Mouse (Mus musculus) cerebellum, adult 11-12 months (tissue): ENCODE measurements around the gene Lin37.

Source experiments
- DNase-seq: peaks from one replicate; pipeline ENCODE4 v3.0.0; 2022

Lin37 gene

GRCm38 (mm10) chr7:30559443-30559954, at the start of gene Lin37:
Gene Lin37, minus strand, starts transcription at chr7:30559838.
- peak; percentile 100 for DNase-seq

DNA sequence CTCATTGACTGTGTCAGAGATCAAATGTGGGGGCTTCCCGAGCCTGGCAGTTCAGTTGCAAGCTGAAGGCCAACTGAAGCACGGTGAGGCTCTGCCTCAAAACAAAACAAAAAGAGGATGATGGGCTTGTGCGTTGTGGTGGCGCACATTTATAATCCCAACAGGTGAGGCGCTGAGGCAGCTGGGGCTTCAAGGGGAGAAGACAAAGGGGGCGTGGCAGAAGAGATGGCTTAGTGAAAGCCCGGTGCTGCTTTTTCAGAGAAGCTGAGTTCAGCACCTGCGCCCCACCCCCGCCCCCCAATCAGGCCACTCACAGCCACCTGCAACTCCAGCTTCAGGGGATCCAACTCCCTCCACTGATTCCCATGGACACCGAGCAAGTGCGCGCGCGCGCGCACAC, 48.8 kb upstream of the Lin37 start:
- no peak for DNase-seq

- no peak for DNase-seq
Measured at GRCm38 (mm10) chr7:30607706-30608309, 48.2 kb upstream of the Lin37 start.

DNA sequence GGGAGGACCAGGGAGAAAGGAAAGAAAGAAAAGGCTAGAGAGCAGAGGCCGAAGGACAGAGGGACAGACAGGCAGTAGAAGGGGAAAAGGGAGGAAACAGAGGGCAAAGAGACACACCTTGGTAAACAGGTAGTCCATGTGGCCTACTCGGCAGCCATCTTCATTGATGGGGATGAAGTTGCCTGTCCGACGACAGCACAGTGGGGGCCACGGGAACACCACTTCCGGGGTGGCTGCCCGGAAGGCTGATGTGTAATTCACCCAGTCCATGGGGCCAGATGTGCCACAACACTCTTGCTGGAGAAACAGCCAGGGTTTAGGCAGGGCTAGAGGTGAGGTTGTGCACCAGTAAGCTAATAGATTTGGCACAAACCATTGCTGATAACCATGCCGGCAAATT, 45.3 kb upstream of the Lin37 start:
- no peak for DNase-seq

DNA sequence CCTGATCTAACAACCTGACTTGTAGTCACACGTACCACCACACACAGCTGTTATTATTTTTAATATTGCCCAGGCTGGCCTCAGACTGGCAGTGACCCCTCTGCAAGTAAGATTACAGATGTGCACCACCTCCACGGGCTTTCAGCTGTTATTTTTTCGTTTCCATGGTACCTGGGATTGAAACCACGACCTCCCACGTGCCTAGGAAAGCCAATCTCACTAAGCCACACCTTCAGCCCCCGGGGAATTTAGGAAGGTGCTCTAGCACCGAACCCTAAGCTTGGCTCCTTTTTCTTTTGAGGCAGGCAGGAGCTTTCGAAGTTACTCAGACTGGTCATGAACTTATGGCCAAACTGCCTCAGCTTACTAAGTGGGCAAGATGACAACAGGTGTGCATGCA, 44.8 kb upstream of the Lin37 start:
- DNase-seq, result no peak

DNA sequence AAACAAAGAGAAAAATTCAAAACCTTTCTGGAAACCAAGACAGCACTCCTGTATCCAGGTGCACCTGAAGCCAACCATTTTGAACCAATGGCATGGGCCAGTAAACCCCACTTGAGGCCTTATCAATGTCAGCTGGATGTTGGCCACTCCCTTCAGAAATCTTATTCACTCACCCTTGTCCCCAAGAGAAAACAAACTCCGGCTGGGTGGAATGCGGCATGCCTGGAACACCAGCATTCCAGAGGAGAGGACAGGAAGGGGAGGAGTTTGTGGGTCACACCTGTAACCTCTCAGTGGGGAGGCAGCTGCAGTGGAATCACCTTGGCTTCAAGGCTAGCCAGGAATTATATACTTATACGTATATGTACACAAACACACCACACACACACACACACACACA, 42.9 kb upstream of the Lin37 start:
- no peak for DNase-seq

- peak; percentile 46 for DNase-seq
Measured at GRCm38 (mm10) chr7:30600651-30601050, 41.0 kb upstream of the Lin37 start.

DNA sequence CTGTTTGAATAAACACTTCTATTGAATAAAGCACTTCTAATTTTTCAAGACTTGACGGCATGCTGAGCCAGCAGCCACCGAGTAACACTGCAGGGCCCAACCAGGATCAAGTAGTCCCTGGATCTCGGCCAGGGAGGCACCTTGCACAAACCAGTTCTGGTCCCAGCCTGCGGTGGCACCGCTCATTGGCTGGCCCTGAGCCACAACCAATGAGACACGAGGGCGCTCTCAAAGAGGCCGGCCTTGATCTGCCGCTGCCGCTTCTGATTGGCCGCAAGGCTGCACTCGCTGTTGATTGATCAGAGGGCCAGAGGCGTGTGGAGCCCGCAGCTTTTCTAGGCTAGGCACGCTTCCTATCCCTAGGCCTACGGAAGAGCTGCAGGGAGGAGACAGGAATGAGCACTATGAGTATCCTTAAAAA, 40.3 kb upstream of the Lin37 start:
- DNase-seq, result peak; percentile 97

- no peak for DNase-seq
Measured at GRCm38 (mm10) chr7:30598786-30599185, 39.1 kb upstream of the Lin37 start, which contains the start of gene Zbtb32. Gene Zbtb32, minus strand, starts transcription at chr7:30598909.

DNA sequence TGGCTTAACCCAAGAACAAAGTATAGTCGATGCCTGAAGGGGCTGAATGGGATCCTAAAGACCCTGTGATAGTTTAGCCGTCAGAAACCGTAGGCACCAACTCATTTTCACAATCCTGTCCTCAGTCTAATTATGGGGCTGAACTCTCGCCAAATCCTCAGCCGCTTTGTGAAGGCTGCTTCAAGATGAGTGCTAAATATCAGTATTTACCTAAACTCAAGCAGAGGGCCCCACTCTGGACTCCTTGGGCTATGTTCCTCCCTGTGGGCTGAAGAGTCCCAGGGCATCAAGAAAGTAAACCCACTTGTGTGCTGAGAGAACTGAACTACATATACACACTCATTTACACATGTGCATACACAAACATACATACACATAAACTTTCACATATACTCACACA, 37.2 kb upstream of the Lin37 start:
- DNase-seq, result no peak

DNA sequence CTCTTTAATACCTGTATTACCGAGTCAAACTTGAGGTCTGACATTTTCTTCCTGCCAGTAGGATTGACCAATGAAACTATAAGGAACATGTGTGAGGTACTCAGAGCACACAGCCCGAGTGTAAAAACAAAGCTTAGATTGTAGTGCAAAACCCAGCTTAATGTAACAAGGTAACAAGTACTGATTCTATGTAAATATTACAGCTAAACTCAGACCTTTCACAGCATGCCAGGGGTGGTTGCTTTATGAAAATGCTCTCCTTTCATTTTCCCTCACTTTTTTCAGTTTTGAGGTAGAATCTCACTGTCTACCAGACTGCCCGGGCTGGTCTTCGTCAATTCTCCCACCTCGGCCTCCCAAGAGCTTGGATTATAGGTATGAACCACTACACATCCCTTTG, 36.5 kb upstream of the Lin37 start:
- no peak for DNase-seq

- no peak for DNase-seq
Measured at GRCm38 (mm10) chr7:30594510-30595024, 34.9 kb upstream of the Lin37 start.

DNA sequence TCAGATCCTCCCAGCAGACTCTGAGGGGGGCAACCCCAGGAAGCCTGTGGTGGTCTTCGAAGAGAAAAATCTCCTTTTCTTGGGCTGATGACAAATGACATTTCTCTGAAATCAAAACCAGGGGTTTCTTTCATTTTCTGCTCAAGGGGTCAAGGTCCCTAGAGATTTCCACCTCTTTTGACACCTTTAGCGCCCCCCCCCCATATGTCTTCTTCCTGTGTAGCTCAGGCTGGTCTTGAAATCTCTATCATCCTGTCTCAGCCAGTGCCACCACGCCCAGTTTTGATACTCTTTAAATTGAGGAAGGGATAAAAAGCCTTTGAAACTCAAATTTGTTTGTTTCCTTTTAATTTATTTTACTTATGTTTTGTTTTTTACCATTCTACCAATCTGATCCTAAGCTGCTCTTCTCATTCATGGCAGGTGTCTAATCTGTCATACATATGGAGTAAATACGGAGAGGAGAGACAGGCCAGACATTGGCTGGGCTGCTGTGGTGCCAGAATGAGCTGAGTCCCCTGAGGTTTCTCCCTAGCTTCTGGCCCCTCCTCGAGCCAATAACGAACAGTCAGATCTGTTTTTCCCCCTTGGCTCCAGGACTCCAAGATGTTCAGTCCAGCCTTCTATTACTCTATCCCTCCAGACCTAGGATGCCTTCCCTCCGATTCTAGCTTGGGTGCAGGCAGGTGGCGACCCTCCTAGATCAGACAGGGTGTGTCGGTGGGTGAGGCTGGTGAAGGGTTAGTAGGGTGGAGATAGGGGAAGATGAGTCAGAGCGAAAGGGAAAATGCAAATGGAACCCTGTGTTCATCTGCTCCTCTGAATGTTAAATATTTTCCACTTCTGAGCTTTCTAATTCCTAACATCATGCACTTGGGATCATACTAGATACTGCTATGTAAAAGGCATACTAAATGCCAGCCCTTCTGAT, 34.2 kb upstream of the Lin37 start:
- no peak for DNase-seq

GRCm38 (mm10) chr7:30592772-30593423, 33.3 kb upstream of the Lin37 start:
- DNase-seq, result no peak

GRCm38 (mm10) chr7:30591605-30591951, 31.9 kb upstream of the Lin37 start:
- DNase-seq, result no peak

GRCm38 (mm10) chr7:30590927-30591604, 31.4 kb upstream of the Lin37 start:
- DNase-seq, result peak; percentile 54

DNA sequence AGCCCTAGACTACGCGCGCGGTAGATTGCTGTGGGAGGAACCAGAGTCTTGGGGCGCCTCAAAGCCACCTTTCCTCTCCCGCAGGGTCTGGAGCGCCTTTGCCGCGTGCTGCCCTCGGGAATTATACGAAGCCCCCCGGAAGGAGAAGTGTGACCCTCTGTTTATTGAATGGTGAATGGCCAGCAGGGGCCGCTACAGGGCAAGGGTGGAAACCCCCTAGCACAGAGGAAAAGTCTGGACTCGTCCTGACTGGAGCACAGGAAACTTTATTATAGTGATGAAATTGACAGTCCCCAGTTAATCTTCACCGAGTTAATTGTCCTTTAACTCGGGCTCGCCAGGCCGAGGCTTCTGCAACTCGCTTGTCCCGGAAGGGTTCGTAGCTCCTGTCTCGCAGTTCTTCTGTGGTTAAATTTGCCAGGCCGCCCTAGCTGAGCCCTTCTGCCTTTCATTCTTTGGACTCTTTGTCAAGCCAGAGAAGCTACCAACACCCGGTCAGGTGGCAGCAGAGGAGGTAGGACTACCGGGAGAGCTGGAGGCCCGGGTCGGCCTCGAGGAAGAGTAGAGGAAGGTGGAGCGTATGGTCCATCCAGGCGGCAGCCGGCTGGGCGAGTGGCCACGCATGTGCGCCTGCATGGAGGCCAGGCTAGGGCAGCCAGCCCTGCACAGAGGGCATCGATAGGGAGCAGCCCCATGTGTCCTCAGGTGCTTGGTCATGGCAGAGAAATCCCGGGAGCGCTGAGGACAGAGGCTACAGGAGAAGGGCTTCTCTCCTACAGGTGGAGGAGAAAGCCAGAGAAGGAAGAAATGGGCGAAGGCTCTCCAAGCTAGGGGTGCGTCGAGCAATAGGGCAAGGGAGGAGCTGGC, 30.0 kb upstream of the Lin37 start:
- peak; percentile 80 for DNase-seq

DNA sequence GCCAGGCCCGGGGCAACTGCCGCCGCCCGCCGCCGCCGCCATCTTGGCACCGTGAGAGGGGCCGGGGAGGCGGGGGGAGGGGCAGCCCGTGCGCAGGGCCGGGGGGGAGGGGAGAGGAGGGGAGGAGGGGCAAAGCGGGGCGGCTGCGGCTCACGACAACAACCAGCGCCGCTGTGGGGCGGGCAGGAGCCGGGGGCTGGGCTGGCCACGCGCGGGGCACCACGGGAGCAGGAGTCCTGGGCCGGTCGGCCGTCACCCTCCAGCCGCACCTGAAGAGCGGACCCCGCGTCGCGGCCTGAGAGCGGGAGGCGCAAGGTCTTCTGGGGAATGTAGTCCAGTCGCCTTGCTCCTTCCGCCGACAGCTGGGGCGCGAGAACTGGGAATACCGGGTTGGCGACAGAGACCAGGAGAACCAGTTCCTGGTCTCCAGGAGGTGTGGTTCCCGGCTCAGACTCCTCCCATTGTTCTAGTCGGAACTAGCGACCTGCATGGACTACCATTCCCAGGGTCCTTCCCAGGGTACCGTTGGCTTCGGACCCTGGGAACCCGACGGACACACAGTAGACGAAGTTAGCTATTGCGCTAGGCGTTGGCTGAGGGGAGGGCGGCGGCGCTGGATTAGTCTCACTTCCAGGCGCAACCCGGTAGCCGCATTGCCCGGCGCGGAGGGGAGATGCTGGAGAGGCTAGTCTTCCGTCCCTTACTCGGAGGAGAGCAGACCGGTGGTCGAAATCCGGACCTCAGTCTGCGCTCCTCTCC, 29.2 kb upstream of the Lin37 start, which contains the start of gene Kmt2b:
Gene Kmt2b, minus strand, starts transcription at position 51 of the 759 bp plus-strand sequence.
- DNase-seq, result peak; percentile 99

GRCm38 (mm10) chr7:30587842-30588667, 28.4 kb upstream of the Lin37 start:
- no peak for DNase-seq
